Mouse (Mus musculus) urinary bladder, adult 2 months (tissue): ENCODE results near the gene Uhrf1. TPM values are rescaled to one million over a fixed set of nuclear protein-coding genes. Genes with fewer than 3 reads are reported as not detected.
"Not testable (repeated sequence)": the region's sequence is repeated elsewhere in the genome, so short reads cannot be mapped to it uniquely, and the experiment has no call there.

ENCODE experiments used
- DNase-seq: peaks from one replicate; pipeline ENCODE4 v3.0.0; 2022; ENCODE audit warnings: low spot score
- polyA plus RNA-seq: library from polyadenylated mRNA; depleted of rRNA; stranded (reverse); fragments of >200 nt; gene quantifications from 2 replicates; pipeline ENCODE4 v1.2.3, GENCODE M21; 2012; rRNA removed

Gene Uhrf1
- 4.6 and 5.3 TPM in 2 replicates for polyA plus RNA-seq

- DNase-seq = no peak
Observed at GRCm38 (mm10) chr17:56303160-56303846, at the start of gene Uhrf1. TSS of gene Uhrf1 (plus strand) at chr17:56303321.

- no peak for DNase-seq
Observed at GRCm38 (mm10) chr17:56254695-56255094, 48.4 kb upstream of the Uhrf1 start.

- DNase-seq = no peak
Observed at GRCm38 (mm10) chr17:56255429-56255828, 47.7 kb upstream of the Uhrf1 start.

DNA sequence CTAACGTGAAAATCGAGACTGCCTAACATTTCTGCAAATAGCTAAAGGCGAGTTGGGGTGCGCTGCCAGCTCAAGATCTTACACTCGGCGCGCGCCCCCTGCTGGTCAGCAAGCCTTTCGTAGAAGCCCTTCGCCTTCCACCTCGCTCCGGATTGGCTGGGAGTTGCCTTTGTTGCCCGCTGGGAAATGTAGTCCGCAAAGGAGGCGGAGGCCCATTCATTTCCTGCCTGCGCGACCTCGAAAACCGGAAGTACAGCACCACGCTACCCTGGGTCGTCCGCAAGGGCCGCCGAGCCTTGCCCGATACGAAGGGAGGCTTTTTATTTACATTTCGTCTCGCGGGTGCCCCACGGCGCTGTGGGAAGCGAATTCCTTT, 47.3 kb upstream of the Uhrf1 start:
- DNase-seq = peak; percentile 96

GRCm38 (mm10) chr17:56256239-56256881, 46.8 kb upstream of the Uhrf1 start, which contains the start of gene Fem1a:
TSS of gene Fem1a (plus strand) at chr17:56256810.
- DNase-seq = peak; percentile 77

- DNase-seq = no peak
Observed at GRCm38 (mm10) chr17:56257181-56257894, 45.8 kb upstream of the Uhrf1 start.

DNA sequence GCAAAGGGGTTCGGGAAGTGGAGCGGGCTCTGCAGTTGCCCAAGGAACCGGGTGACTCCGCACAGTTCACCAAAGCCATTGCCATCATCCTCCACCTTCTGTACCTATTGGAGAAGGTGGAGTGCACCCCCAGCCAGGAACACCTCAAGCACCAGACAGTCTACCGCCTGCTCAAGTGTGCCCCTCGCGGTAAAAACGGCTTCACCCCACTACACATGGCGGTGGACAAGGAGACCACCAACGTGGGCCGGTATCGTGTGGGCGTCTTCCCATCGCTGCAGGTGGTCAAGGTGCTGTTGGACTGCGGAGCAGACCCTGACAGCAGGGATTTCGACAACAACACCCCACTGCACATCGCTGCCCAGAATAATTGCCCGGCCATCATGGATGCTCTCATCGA, 44.9 kb upstream of the Uhrf1 start:
- not testable (repeated sequence) for DNase-seq

DNA sequence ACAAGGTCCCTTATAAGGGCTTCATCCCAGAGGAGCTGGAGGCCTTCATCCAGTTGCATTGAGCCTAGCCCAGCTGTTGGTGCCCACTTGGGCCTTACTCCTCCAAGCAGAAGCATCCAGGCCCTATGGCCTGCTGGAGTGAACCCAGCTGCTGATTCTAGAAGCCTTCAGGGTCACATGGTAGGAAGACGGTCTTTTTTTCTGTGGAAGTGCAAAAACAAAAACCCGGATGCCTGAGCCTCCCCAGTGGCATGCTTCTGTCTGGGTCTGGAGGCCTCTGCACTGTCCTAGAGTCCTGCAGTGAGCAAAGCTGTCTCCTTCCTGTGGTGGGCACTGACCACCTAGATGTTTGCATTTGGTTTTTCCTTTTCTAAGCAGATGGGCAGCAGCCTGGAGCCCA, 44.3 kb upstream of the Uhrf1 start:
- not testable (repeated sequence) for DNase-seq

DNA sequence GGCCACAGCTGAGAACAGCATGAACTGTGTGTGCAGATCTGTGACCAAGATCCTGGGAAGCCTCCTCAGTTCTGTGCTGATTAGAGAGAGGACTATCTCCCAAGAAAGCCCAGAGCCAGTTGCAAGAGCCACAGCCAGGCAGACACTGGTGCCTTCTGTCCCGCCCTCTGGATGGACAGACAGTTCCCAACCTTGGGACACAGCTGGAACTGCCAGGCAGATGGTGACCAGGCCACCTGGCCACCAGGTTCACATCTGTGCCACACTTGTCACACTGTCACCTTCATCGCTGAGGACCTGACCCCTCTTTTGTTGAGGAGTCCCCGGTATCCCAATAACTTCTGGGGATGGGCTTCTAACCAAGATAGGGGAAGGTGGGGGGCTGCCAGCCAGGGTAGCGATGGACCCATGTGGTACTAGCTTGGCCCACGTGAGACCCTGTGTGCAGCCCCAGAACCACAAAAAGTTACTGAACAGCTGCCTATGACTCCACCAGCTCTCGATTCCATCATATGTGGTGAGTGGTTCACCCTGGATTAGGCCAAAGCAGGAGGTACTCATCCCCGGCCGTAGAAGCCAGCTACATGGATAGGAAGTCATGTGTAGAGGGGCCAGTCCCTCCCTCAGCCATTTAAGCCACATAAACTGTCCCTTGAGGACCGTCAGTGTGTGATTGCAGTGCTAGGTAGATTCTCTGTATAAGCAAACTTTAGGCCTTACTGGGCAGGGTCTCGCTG, 43.7 kb upstream of the Uhrf1 start:
- no peak for DNase-seq

- no peak for DNase-seq
Observed at GRCm38 (mm10) chr17:56261166-56261565, 42.0 kb upstream of the Uhrf1 start.

DNA sequence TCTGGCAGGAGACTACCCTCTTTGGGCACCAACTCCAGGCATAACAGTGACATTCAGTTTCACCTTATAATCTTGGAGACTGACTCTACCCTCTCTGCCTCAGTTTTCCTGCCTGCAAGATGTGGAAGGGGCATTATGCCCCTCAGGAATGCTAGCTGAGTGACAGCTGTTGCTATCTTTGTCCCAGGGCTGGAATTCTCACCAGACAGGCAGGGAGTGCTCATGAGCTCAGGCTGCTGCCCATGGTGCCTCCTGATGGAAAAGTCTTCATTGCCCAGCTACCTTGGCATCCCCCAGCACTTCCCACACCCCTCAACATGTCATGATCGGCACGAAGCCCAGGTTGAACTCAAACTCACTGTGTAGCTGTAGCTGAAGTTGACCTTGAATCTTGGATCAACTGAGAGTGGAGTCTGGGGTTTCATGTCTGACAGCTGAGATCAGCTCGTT, 40.5 kb upstream of the Uhrf1 start:
- DNase-seq = no peak

DNA sequence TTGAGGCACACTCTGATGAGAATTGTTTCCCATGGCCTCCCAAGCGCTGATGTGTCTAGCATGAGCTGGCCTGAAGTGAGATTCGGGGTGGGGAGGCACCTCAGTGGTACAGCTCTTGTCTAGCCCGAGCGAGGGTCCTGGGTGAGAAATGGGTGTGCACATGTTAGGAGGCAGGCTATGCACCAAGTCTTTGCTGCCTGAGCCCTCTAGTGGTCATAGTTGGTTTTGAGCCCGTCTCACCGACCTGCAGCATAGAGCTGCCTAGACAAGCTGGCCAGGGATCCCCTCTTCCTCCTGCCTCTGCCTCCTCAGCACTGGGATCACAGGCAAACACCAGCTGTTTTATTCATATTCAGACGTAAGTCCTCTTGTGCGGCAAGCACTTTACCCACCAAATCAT, 39.1 kb upstream of the Uhrf1 start:
- DNase-seq = no peak

DNA sequence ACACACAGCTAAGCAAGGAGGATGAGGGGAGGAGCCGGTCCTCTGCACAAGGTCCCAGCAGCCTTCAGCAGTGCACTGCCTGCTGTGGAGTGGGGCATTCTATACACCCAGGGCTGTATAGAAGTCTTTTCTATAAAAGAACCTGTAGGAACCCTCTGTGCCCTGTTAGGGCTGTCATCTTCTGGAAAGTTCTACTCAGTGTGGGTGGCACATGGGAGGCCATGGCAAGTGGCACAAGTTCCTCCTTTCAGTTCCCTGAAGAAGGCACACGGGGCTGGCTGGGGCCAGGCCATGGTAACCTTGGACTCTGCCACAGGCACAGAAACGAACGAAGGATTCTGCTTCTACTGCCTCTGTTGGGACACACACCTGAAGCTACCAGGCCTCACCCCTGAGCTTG, 38.1 kb upstream of the Uhrf1 start:
- no peak for DNase-seq

DNA sequence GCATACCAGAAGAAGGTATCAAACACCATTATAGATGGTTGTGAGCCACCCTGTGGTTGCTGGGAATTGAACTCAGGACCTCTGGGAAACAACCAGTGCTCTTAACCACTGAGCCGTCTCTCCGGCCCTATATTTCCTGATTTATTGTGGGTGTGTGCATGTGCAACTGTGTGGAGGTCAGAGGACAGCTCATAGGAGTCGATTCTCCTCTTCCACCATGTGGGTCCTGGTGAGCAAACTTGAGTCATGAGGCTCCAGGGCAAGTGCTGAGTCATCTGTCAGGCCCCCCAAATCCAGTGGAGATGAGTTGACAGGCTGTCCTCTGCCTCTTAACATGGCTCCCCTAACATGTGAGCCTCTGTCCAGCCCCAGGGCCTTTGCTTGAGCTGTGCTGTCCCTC, 37.3 kb upstream of the Uhrf1 start:
- no peak for DNase-seq

DNA sequence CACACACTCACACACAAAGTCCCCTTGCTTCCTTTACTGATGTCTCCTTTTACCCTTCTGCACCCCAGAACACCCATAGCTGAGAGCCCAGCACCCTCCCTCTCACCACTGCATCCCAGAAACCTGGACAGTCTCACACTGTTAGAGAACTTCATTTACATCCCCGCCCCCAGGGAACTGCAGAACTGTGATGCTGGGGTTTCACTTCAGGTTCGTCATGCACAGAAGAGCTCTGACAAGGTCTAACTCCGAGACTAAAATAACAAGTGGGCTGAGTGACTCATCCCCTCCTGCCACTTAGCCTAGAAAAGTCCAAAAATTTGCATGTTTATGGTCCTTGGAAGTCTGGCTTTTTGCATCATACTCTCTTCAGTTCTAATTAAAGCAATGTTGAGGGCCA, 36.9 kb upstream of the Uhrf1 start:
- DNase-seq = no peak

DNA sequence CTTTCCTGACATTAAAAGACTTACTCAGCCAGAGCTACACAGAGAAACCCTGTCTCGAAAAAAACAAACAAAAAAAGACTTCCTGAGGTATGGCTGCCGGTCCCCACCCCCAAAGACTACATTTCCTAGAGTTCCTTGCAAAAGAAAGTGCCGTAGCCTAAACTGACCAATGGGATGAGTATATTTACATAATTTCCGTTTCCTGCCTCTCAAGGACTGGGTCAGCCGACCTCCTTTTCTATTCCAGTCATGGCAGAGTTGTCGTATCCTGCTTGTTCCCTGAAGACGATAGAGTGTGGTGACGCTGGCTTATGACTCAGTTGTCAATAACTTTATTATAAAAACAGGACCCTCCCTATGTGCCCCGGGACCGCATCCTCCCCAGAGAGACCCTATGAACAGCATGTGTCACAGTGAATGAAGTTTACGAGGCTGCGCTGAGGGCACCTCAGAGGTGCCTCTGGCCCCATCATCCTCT, 33.9 kb upstream of the Uhrf1 start:
- DNase-seq = no peak

GRCm38 (mm10) chr17:56269741-56270140, 33.4 kb upstream of the Uhrf1 start:
- no peak for DNase-seq

GRCm38 (mm10) chr17:56271609-56272253, 31.4 kb upstream of the Uhrf1 start:
- DNase-seq = no peak

- DNase-seq = no peak
Observed at GRCm38 (mm10) chr17:56272644-56273043, 30.5 kb upstream of the Uhrf1 start.

- no peak for DNase-seq
Observed at GRCm38 (mm10) chr17:56273482-56273881, 29.6 kb upstream of the Uhrf1 start.

- DNase-seq = no peak
Observed at GRCm38 (mm10) chr17:56273986-56274385, 29.1 kb upstream of the Uhrf1 start.
